Mouse (Mus musculus) kidney, adult 11 months (tissue): ENCODE results near the gene Cib4.

Experiments
- DNase-seq: peaks from one replicate; pipeline ENCODE4 v3.0.0; 2022

Cib4 gene

GRCm38 (mm10) chr5:30545698-30546097, at the start of gene Cib4:
Gene Cib4 (minus strand): TSS chr5:30545836.
- peak; percentile 30 for DNase-seq

- no peak for DNase-seq
Observed at GRCm38 (mm10) chr5:30594953-30595560, 49.4 kb upstream of the Cib4 start.

- DNase-seq = peak; percentile 33
Observed at GRCm38 (mm10) chr5:30593811-30594504, 48.3 kb upstream of the Cib4 start.

- no peak for DNase-seq
Observed at GRCm38 (mm10) chr5:30593360-30593759, 47.7 kb upstream of the Cib4 start.

GRCm38 (mm10) chr5:30592279-30592980, 46.8 kb upstream of the Cib4 start:
- DNase-seq = no peak

GRCm38 (mm10) chr5:30591786-30592185, 46.1 kb upstream of the Cib4 start:
- DNase-seq = no peak

- DNase-seq = no peak
Observed at GRCm38 (mm10) chr5:30591205-30591731, 45.6 kb upstream of the Cib4 start.

- no peak for DNase-seq
Observed at GRCm38 (mm10) chr5:30590231-30590630, 44.6 kb upstream of the Cib4 start.

- DNase-seq = no peak
Observed at GRCm38 (mm10) chr5:30589546-30589945, 43.9 kb upstream of the Cib4 start.

GRCm38 (mm10) chr5:30589069-30589468, 43.4 kb upstream of the Cib4 start:
- DNase-seq = no peak

GRCm38 (mm10) chr5:30588301-30588968, 42.8 kb upstream of the Cib4 start:
- peak; percentile 9 for DNase-seq

- peak; percentile 31 for DNase-seq
Observed at GRCm38 (mm10) chr5:30587681-30588300, 42.2 kb upstream of the Cib4 start, which contains the start of gene Kcnk3. Gene Kcnk3 (plus strand): TSS chr5:30588170.

GRCm38 (mm10) chr5:30587101-30587500, 41.5 kb upstream of the Cib4 start:
- DNase-seq = no peak

- DNase-seq = no peak
Observed at GRCm38 (mm10) chr5:30586616-30587015, 41.0 kb upstream of the Cib4 start.

- DNase-seq = no peak
Observed at GRCm38 (mm10) chr5:30582017-30582416, 36.4 kb upstream of the Cib4 start.

- DNase-seq = no peak
Observed at GRCm38 (mm10) chr5:30580725-30581124, 35.1 kb upstream of the Cib4 start.

- no peak for DNase-seq
Observed at GRCm38 (mm10) chr5:30578445-30579080, 32.9 kb upstream of the Cib4 start.

GRCm38 (mm10) chr5:30577654-30578310, 32.1 kb upstream of the Cib4 start:
- DNase-seq = no peak

GRCm38 (mm10) chr5:30577251-30577650, 31.6 kb upstream of the Cib4 start:
- no peak for DNase-seq

- DNase-seq = no peak
Observed at GRCm38 (mm10) chr5:30576233-30576632, 30.6 kb upstream of the Cib4 start.

- no peak for DNase-seq
Observed at GRCm38 (mm10) chr5:30574367-30574766, 28.7 kb upstream of the Cib4 start.

GRCm38 (mm10) chr5:30571820-30572219, 26.2 kb upstream of the Cib4 start:
- no peak for DNase-seq
